Mouse (Mus musculus): Measurements from ENCODE around the gene Nkx6-2. TPM values are rescaled to one million over a fixed set of nuclear protein-coding genes. Genes with fewer than 3 reads are reported as not detected.

Gene Nkx6-2
- total RNA-seq, 2 experiments from 2014 or later, result not detected

DNA sequence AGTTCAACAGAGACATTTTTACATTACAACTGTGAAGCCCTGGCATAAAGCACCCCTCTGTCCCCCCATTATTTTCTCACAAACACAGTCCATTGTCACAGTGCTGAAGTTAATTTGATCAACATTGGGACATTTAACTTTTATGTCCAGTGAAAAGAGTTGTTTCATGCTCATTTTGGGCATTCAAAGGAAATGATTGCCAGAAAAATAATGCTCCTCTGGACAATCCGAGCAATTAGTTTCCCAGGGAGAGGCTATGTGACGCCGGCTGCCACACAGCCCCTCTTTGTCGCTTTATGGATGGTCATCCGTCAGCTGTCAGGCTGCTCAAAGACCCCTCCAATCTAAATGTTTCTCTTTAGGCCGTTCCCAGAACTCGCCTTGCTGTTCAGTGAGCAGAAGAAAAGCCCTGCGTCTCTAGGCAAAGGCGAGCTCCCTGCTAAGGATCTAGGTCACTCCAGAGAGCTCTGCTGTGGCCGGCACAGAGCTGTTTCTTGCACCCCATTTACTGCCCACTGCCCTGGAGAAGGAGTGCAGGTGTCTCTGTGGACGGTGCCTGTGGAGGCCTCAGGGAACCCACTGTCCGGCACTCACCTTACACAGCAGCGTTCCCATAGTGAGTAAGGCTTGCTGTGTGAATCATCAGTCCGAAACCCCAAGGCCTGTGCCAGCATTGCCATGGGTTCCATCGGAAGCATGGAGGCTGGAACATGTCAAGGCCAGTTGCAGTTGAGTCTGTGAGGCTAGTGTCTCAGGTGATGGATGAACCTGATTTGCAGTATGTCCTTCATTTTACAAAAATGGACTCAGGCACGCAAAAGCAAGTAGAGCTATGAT is 51.8 kb downstream of the Nkx6-2 start:
- no peak for ATAC-seq (replicated peaks; ENCODE audit: low FRiP score, low TSS enrichment, poor library complexity, severe bottlenecking)

Other genes with a start within 250 kb of the Nkx6-2 start
- 4.6 and 8.2 TPM in 2 replicates for gene Inpp5a, start 193.7 kb downstream of the Nkx6-2 start, total RNA-seq (2014; fragmentation: Nextera tagmentation)
- 3.2 and 4.9 TPM in 2 replicates for gene Inpp5a, start 193.7 kb downstream of the Nkx6-2 start, total RNA-seq (2017)
- gene Cfap46, start 101.0 kb upstream of the Nkx6-2 start, total RNA-seq (2014; fragmentation: Nextera tagmentation), result not detected in 2 replicates
- not detected in 2 replicates for gene Cfap46, start 101.0 kb upstream of the Nkx6-2 start, total RNA-seq (2017)

All from megakaryocyte-erythroid progenitor cell, adult 5-6 weeks (primary cell).